Mouse (Mus musculus): ENCODE measurements at regions not wholly inside any gene's neighbourhood (a gene's known extent, or its start where the extent isn't known, plus 50 kb on each side); places are given as distances from the start of the nearest gene placed in this dataset.

GRCm38 (mm10) chr8:57213982-57214930 is 106.5 kb upstream of the Hand2 start:
- TF ChIP-seq CTCF (IDR thresholded peaks at IDR 0.05; ENCODE audit: control insufficient read depth, insufficient read depth, insufficient replicate concordance, low read depth, low read length) = no peak
- no peak for TF ChIP-seq POLR2A (IDR thresholded peaks at IDR 0.05; ENCODE audit: control insufficient read depth, low read depth, low read length)
